Mouse (Mus musculus): ENCODE measurements around the gene Specc1l. TPM values are rescaled to one million over a fixed set of nuclear protein-coding genes. Genes with fewer than 3 reads are reported as not detected.
A peak's percentile ranks its signal among the peaks of the same experiment; 100 is the strongest.

The Specc1l gene
- polyA plus RNA-seq, 1 experiment from 2014 or later = 40.3 TPM

DNA sequence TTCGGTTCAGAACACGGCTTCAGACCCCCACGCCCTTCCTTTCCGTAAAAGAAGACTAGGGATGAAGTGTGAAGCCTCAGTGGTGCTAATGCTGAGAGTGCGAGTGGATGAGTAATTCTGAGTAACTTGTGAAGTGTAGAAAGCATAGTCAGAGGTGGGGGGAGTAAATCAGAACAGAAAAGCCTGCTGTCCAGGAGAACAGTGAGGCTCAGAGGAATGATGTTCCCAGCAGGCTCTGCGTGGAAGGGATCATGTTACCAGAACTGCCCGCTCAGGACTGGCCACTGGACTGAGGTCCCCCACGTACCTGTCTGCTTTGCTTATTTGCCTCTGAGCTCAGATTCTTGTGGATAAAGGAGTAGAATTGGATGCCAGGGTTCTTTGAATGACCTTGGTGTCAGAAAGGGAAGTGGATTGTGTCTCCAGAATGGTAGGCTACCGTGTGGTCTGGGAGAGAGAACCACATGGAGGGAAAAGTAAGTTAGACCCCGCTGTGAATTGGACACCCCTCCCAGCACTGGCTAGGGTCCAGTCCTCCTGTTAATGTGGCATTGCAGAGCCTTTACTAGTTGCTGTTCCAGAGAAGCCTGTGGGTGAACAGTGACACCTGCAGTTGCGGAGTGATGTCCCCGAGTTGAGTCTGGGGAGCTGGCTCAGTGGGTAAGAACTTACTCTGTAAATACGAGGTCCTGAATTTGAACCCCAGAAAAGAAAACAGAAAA lies 40.6 kb downstream of the Specc1l start:
- DNase-seq (ENCODE audit: low spot score) (peak; percentile 34), ATAC-seq (peak; percentile 59)
- Histone ChIP-seq H3K36me3 (ENCODE audit: insufficient read depth, low read length) (peaks cover 10% of the 10 kb centered on the region; the same call in 1 of the 2 replicates), H3K4me3 (ENCODE audit: low read depth, low read length) (no peak overlapping the region), H3K27me3 (replicated peaks; ENCODE audit: insufficient read depth, low read length) (no peaks in the 10 kb centered on the region), H3K9me3 (ENCODE audit: low read length) (no peaks in the 10 kb centered on the region), H3K4me2 (replicated peaks; ENCODE audit: low read depth, low read length) (no peak overlapping the region), H3K9ac (replicated peaks; ENCODE audit: low read depth) (no peak overlapping the region), H3K27ac (ENCODE audit: low read length) (no peak overlapping the region), H3K4me1 (ENCODE audit: insufficient read depth, low read depth, low read length) (no peaks in the 10 kb centered on the region)
- 54% methylated on average over 13 of the region's 13 CpGs for WGBS
- TF ChIP-seq CTCF (IDR thresholded peaks at IDR 0.05) = no peak
- TF ChIP-seq EP300 (IDR thresholded peaks at IDR 0.05) = no peak

DNA sequence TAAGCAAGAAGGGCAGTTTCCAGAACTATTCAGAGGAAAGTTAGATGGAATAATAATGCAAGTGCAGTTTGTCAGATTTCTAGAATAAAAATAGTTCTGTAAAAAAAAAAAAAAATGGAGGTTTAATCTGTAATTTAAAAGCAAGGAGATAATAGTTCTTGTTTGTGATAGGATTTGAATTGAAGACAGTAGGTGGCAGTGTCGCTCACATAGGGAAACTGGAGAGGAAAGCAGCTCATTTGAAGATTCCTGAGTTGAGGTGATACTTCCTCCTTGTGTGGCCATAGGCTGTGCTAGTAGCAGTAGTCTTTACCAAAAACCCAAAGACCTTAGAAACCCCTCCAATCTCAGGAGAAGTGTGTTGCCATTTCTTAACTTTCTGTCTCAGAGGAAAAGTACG lies 43.2 kb downstream of the Specc1l start:
- ATAC-seq = no peak
- Histone ChIP-seq H3K9me3 (ENCODE audit: low read length) (no peaks in the 10 kb centered on the region), H3K4me1 (ENCODE audit: insufficient read depth, low read depth, low read length) (no peaks in the 10 kb centered on the region), H3K27ac (ENCODE audit: low read length) (no peak overlapping the region), H3K36me3 (ENCODE audit: insufficient read depth, low read length) (peaks cover 17% of the 10 kb centered on the region), H3K4me3 (ENCODE audit: low read depth, low read length) (no peak overlapping the region), H3K4me2 (replicated peaks; ENCODE audit: low read depth, low read length) (no peak overlapping the region), H3K9ac (replicated peaks; ENCODE audit: low read depth) (no peak overlapping the region), H3K27me3 (replicated peaks; ENCODE audit: insufficient read depth, low read length) (no peaks in the 10 kb centered on the region)
- peak; percentile 64 for DNase-seq (ENCODE audit: low spot score)
- TF ChIP-seq EP300 (IDR thresholded peaks at IDR 0.05) = no peak
- TF ChIP-seq CTCF (IDR thresholded peaks at IDR 0.05) = peak; percentile 62
- WGBS = 72% methylated on average over 2 of the region's 2 CpGs

DNA sequence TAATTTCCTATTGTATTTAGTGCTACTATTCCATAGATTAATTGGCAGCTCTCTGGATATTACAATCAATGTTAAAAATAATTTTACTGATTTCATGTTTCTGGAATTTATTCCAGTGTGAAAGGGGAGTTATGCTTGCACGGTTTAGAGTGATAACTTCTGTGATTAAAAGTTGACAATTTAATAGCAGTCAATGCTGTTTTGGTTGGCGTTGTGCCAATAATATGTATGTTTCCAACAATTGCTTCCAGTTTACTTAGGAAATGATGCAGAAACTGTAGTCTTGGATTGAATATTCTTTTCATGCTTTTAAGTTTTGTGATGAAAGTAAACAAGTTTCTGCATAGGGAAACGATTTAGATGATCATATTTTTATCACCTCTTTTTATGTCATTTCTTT lies 45.5 kb downstream of the Specc1l start:
- H3K36me3 ChIP-seq (ENCODE audit: insufficient read depth, low read length) = peaks cover 32% of the 10 kb centered on the region
- ATAC-seq (no peak), DNase-seq (ENCODE audit: low spot score) (no peak)
- H3K27ac ChIP-seq (ENCODE audit: low read length) = no peak overlapping the region
- 38% methylated on average over 3 of the region's 3 CpGs for WGBS
- no peak overlapping the region for H3K4me3 ChIP-seq (ENCODE audit: low read depth, low read length)
- H3K4me2 ChIP-seq (replicated peaks; ENCODE audit: low read depth, low read length) = no peak overlapping the region
- TF ChIP-seq EP300 (IDR thresholded peaks at IDR 0.05) = no peak
- H3K9me3 ChIP-seq (ENCODE audit: low read length) = no peaks in the 10 kb centered on the region
- no peaks in the 10 kb centered on the region for H3K4me1 ChIP-seq (ENCODE audit: insufficient read depth, low read depth, low read length)
- no peaks in the 10 kb centered on the region for H3K27me3 ChIP-seq (replicated peaks; ENCODE audit: insufficient read depth, low read length)
- H3K9ac ChIP-seq (replicated peaks; ENCODE audit: low read depth) = no peak overlapping the region

DNA sequence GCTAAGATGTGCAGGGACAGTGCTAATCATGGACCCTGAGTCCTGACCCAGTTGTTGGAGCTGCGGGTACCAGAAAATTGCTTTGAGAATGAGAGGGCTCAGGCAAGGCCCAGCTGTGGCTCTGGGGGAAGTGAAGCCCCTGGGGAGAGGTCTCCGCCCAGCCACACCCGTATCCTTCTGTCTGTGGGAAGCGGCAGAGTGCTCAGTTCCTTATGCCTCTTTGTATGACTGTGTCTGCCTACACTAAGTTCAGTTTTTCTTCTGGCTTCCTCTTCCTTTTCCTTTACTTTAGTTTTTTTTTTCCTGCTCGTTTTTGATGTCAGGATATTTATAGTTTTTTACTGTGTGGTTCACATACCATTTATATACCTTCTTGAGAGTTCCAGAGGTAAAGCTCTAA lies 46.4 kb downstream of the Specc1l start:
- DNase-seq (ENCODE audit: low spot score) (peak; percentile 32), ATAC-seq (no peak)
- no peaks in the 10 kb centered on the region for H3K27me3 ChIP-seq (replicated peaks; ENCODE audit: insufficient read depth, low read length)
- H3K4me1 ChIP-seq (ENCODE audit: insufficient read depth, low read depth, low read length) = no peaks in the 10 kb centered on the region
- H3K9me3 ChIP-seq (ENCODE audit: low read length) = no peaks in the 10 kb centered on the region
- H3K9ac ChIP-seq (replicated peaks; ENCODE audit: low read depth) = no peak overlapping the region
- peaks cover 37% of the 10 kb centered on the region for H3K36me3 ChIP-seq (ENCODE audit: insufficient read depth, low read length)
- no peak overlapping the region for H3K4me2 ChIP-seq (replicated peaks; ENCODE audit: low read depth, low read length)
- TF ChIP-seq EP300 (IDR thresholded peaks at IDR 0.05) = no peak
- TF ChIP-seq CTCF (IDR thresholded peaks at IDR 0.05) = no peak
- no peak overlapping the region for H3K4me3 ChIP-seq (ENCODE audit: low read depth, low read length)
- H3K27ac ChIP-seq (ENCODE audit: low read length) = no peak overlapping the region
- WGBS = 62% methylated on average over 5 of the region's 5 CpGs

GRCm38 (mm10) chr10:75261268-75261667 lies 49.4 kb downstream of the Specc1l start:
- Histone ChIP-seq H3K36me3 (ENCODE audit: insufficient read depth, low read length) (peaks cover 56% of the 10 kb centered on the region), H3K27ac (ENCODE audit: low read length) (no peak overlapping the region), H3K9me3 (ENCODE audit: low read length) (no peaks in the 10 kb centered on the region), H3K4me1 (ENCODE audit: insufficient read depth, low read depth, low read length) (peaks cover 5% of the 10 kb centered on the region; the same call in 1 of the 2 replicates), H3K4me2 (replicated peaks; ENCODE audit: low read depth, low read length) (no peak overlapping the region), H3K9ac (replicated peaks; ENCODE audit: low read depth) (no peak overlapping the region), H3K4me3 (ENCODE audit: low read depth, low read length) (no peak overlapping the region), H3K27me3 (replicated peaks; ENCODE audit: insufficient read depth, low read length) (no peaks in the 10 kb centered on the region)
- 96% methylated on average over 5 of the region's 5 CpGs for WGBS
- no peak for DNase-seq (ENCODE audit: low spot score)
- TF ChIP-seq EP300 (IDR thresholded peaks at IDR 0.05) (no peak), CTCF (IDR thresholded peaks at IDR 0.05) (no peak)
- no peak for ATAC-seq

GRCm38 (mm10) chr10:75264993-75265555 lies 53.2 kb downstream of the Specc1l start:
- peak; percentile 62 for DNase-seq (ENCODE audit: low spot score)
- peak; percentile 60 for ATAC-seq
- H3K9me3 ChIP-seq (ENCODE audit: low read length) = no peaks in the 10 kb centered on the region

More at GRCm38 (mm10) chr10:75264993-75265555, 53.2 kb downstream of the Specc1l start:
- Histone ChIP-seq H3K4me3 (ENCODE audit: low read depth, low read length) (no peak overlapping the region), H3K9ac (replicated peaks; ENCODE audit: low read depth) (no peak overlapping the region), H3K27ac (ENCODE audit: low read length) (no peak overlapping the region), H3K4me2 (replicated peaks; ENCODE audit: low read depth, low read length) (no peak overlapping the region), H3K4me1 (ENCODE audit: insufficient read depth, low read depth, low read length) (peaks cover 5% of the 10 kb centered on the region; the same call in 1 of the 2 replicates), H3K36me3 (ENCODE audit: insufficient read depth, low read length) (peaks cover 51% of the 10 kb centered on the region), H3K27me3 (replicated peaks; ENCODE audit: insufficient read depth, low read length) (no peaks in the 10 kb centered on the region)
- WGBS = 63% methylated on average over 3 of the region's 3 CpGs
- TF ChIP-seq CTCF (IDR thresholded peaks at IDR 0.05) (no peak), EP300 (IDR thresholded peaks at IDR 0.05) (no peak)

Measured in lung, postnatal 0 days (tissue).